Mouse (Mus musculus): ENCODE measurements around the gene Nfkbia.

DNA sequence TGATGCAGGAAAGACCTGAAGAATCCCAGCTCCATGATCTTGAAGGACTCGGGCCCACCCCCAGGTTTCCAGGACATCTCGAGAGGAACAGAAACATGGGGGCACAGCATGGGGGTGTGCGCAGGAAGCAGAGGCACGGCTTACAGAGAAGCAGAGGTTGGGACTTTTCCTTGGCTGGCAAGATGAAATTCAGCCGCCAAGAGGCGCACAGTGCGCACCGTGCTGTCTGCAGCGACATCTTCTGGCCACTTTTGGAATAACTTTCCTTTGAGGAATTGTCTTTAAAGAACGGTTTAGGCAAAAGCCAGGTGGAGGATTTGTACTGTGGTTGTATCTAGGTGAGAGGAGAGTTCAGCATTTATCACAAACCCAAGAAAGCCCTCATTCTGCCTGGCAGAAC, 6.6 kb upstream of the Nfkbia start:
- TF ChIP-seq GATA1 (IDR thresholded peaks at IDR 0.05; ENCODE audit: low read length) (no peak), TAL1 (IDR thresholded peaks at IDR 0.05; ENCODE audit: low read length) (no peak)
